Mouse (Mus musculus) forebrain, embryonic 15.5 days (tissue): ENCODE data around the gene Sgsh. TPM values are rescaled to one million over a fixed set of nuclear protein-coding genes. Genes with fewer than 3 reads are reported as not detected.
"Not testable (repeated sequence)": the region's sequence is repeated elsewhere in the genome, so short reads cannot be mapped to it uniquely, and the experiment has no call there.

Source experiments
- ATAC-seq: fragments of 200-750 bp; cut with Nextera tagmentation; replicated peaks from 2 replicates; pipeline ENCODE4 v1.8.0; 2017; ENCODE audit warnings: mild to moderate bottlenecking, moderate TSS enrichment, moderate library complexity
- H3K27ac ChIP-seq: fragments of 300-500 bp; sonication (generic); replicated peaks from 2 replicates; pipeline ENCODE4 v1.5.1; 2015; ENCODE audit warnings: mild to moderate bottlenecking, inconsistent platforms
- H3K27me3 ChIP-seq: fragments of 300-500 bp; sonication (generic); 2 replicates; pipeline ENCODE4 v1.6.1; 2015; ENCODE audit warnings: inconsistent platforms
- H3K36me3 ChIP-seq: fragments of 300-500 bp; sonication (generic); 2 replicates; pipeline ENCODE4 v1.6.1; 2015; ENCODE audit warnings: mild to moderate bottlenecking, inconsistent platforms
- H3K4me1 ChIP-seq: fragments of 300-500 bp; sonication (generic); 2 replicates; pipeline ENCODE4 v1.6.1; 2015; ENCODE audit warnings: inconsistent platforms
- H3K4me2 ChIP-seq: fragments of 300-500 bp; sonication (generic); replicated peaks from 2 replicates; pipeline ENCODE4 v1.6.1; 2015; ENCODE audit warnings: mild to moderate bottlenecking, inconsistent platforms
- H3K4me3 ChIP-seq: fragments of 300-500 bp; sonication (generic); 2 replicates; pipeline ENCODE4 v1.5.1; 2015; ENCODE audit warnings: mild to moderate bottlenecking, inconsistent platforms
- H3K9ac ChIP-seq: fragments of 300-500 bp; sonication (generic); replicated peaks from 2 replicates; pipeline ENCODE4 v1.6.1; 2015; ENCODE audit warnings: mild to moderate bottlenecking, inconsistent platforms
- H3K9me3 ChIP-seq: fragments of 300-500 bp; sonication (generic); 2 replicates; pipeline ENCODE4 v1.6.1; 2016; ENCODE audit warnings: inconsistent platforms
- WGBS: fragments of 180-500 bp; shearing (Covaris S2); methylation state at CpG from one replicate; pipeline ENCODE4 v1.1.7; 2015; ENCODE audit warnings: mixed read lengths; 5-methylcytosine and 5-hydroxymethylcytosine counted together
- polyA plus RNA-seq: library from polyadenylated mRNA; unstranded; fragments of >200 nt; fragmentation: Nextera tagmentation; extraction: Ambion mirVana; gene quantifications from 2 replicates; pipeline ENCODE4 v1.2.1, GENCODE M21; 2015

Sgsh gene
- polyA plus RNA-seq, 1 experiment from 2014 or later, result 3.0 TPM

DNA sequence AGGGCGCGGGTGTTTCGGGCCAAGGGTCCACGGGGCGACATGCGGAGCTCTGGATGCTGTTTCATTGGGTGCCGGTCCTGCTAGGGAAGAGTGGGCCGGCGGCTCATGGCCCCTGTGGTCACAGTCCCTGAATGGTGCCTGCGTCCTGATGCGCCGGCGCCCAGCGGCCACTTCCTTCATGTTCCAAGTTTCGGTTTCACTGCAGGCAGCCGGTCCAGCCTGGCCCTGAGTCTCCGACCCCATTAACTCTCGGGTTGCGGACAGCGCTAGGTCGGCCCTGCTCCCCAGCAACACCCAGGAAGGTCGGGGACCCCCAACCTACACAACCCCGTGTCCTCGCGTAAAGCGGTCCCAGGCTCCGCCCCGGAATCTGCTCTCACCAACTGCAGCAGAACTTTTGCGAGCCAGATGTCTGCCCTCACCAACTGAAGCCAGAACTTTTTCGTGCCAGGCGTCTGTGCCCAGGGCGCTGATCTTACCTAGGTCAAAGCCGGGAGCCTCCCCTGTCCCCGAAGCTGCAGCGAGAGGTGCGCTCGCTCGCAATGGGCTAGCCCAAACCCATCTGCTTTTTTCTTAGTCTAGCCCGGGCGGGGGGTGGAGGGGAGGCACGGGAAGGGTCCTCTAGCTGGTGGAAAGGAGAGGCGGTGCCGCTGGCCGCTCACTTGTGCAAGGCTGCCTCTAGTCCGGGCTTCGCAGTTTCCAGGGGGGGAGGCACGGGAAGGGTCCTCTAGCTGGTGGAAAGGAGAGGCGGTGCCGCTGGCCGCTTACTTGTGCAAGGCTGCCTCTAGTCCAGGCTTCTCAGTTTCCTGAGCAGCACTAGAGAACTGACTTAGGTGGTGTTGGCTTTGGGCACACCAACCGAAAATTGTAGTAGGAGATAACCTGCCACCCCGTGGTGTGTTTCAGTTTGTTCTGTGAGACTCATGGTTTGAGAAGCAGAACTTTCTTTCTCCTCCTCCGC is 35.2 kb upstream of the Sgsh start:
- Histone ChIP-seq H3K4me3 (peak overlapping the region; percentile 48), H3K4me1 (peaks cover 32% of the 10 kb centered on the region), H3K4me2 (peak overlapping the region; percentile 94), H3K27ac (0 out of 2 replicates have a peak overlapping the region, but pooled peaks have one; percentile 1), H3K9ac (peak overlapping the region; percentile 41), H3K27me3 (peaks cover 61% of the 10 kb centered on the region), H3K9me3 (no peaks in the 10 kb centered on the region), H3K36me3 (no peaks in the 10 kb centered on the region)
- 0 out of 2 replicates have a peak, but pooled peaks have one; percentile 29 for ATAC-seq
- 3% methylated on average over 53 of the region's 53 CpGs for WGBS

DNA sequence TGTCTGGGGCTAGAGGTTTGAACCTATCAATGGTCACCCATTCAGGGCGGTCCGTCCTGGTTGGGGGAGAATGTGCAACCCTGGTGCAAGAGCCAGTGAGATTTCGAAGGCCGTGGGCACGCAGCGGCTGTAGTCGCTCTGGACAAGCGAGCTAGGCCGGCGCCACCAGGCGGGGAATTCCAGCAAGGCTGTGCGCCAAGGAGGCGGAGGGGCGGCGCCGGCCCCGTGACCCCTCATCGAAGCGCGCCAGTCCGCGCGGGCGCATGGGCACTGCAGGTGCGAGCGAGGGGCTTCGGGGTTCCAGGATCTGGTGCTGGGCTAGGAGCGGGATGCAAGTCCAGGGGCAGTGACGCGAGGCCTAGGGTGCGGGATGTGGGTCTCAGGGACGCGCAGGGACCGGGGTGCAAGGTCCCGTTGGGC is 34.5 kb upstream of the Sgsh start:
- ATAC-seq, result peak; percentile 61; the same call in 1 of the 2 replicates
- WGBS, result under 1% methylated on average over 35 of the region's 35 CpGs
- Histone ChIP-seq H3K4me2 (peak overlapping the region; percentile 94), H3K9ac (peak overlapping the region; percentile 41), H3K4me3 (peak overlapping the region; percentile 48), H3K4me1 (peaks cover 32% of the 10 kb centered on the region), H3K9me3 (no peaks in the 10 kb centered on the region), H3K27ac (0 out of 2 replicates have a peak overlapping the region, but pooled peaks have one; percentile 1), H3K36me3 (no peaks in the 10 kb centered on the region), H3K27me3 (peaks cover 55% of the 10 kb centered on the region)

DNA sequence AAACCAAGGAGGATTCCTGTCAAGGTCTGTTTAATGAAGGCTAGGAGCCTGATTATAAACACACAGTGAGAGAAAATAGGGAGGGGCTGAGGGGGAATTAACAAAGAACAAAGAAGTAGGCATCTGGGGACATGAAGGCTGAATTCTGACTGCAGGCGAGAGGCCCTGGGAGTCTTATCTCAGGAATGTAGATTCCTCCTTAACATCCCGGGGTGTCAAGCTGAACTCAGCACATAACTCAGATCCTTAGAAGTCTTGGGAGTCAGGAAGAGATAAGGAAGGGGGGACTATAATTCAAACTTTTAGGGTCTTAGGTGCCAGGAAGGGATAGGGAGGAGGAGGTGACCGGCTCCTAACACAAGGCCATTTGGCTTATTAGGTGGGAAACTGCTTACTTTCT is 31.9 kb upstream of the Sgsh start:
- H3K4me3 ChIP-seq, H3K4me2 ChIP-seq, ATAC-seq, H3K9ac ChIP-seq, H3K27ac ChIP-seq, H3K36me3 ChIP-seq, H3K9me3 ChIP-seq: not testable (repeated sequence)
- Histone ChIP-seq H3K4me1 (peaks cover 19% of the 10 kb centered on the region), H3K27me3 (peaks cover 38% of the 10 kb centered on the region)
- WGBS, result 30% methylated on average over 3 of the region's 3 CpGs

DNA sequence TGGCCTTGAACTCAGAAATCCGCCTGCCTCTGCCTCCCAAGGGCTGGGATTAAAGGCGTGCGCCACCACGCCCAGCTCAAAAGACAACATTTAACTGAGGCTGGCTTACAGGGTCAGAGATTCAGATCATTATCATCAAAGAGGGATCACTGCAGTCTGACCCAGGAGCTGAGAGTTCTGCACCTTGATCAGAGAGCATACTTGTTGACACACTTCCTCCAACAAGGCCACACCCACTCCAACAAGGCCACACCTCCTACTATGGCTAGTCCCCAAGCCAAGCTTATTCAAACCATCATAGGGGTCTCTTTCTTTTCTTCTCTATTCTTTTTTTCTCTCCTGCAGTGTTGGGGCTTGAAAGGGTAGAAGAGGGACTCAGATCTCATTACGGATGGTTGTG is 31.0 kb upstream of the Sgsh start:
- no peaks in the 10 kb centered on the region for H3K36me3 ChIP-seq
- peaks cover 16% of the 10 kb centered on the region for H3K4me1 ChIP-seq
- H3K4me3 ChIP-seq, result no peak overlapping the region
- H3K9ac ChIP-seq, result no peak overlapping the region
- WGBS, result 93% methylated on average over 5 of the region's 5 CpGs
- ATAC-seq, result no peak
- no peaks in the 10 kb centered on the region for H3K9me3 ChIP-seq
- no peak overlapping the region for H3K27ac ChIP-seq
- no peak overlapping the region for H3K4me2 ChIP-seq
- peaks cover 29% of the 10 kb centered on the region for H3K27me3 ChIP-seq

DNA sequence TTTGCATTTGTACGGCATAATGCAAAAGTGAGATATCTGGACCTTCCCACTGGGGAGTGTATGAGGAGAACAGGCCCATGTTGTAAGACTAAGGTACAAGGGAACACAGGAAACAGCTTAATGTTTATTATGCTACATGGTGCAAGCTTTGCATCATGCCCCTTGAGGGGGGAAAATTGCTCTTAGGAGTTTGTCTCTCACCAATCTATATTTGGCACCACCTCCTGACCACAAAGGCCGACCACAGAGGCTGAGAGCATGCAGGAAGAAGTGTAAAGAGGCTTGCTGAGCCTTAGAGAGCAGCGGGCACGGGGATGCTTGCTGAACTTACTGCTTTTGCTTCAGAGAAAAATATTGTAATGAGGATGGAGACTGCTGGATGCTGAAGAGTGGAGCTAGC is 29.6 kb upstream of the Sgsh start:
- Histone ChIP-seq H3K4me2 (no peak overlapping the region), H3K4me1 (peaks cover 5% of the 10 kb centered on the region), H3K36me3 (no peaks in the 10 kb centered on the region), H3K27ac (no peak overlapping the region), H3K9me3 (no peaks in the 10 kb centered on the region), H3K4me3 (no peak overlapping the region), H3K9ac (no peak overlapping the region), H3K27me3 (peaks cover 15% of the 10 kb centered on the region; the same call in 1 of the 2 replicates)
- ATAC-seq, result no peak
- 79% methylated on average over 4 of the region's 4 CpGs for WGBS

DNA sequence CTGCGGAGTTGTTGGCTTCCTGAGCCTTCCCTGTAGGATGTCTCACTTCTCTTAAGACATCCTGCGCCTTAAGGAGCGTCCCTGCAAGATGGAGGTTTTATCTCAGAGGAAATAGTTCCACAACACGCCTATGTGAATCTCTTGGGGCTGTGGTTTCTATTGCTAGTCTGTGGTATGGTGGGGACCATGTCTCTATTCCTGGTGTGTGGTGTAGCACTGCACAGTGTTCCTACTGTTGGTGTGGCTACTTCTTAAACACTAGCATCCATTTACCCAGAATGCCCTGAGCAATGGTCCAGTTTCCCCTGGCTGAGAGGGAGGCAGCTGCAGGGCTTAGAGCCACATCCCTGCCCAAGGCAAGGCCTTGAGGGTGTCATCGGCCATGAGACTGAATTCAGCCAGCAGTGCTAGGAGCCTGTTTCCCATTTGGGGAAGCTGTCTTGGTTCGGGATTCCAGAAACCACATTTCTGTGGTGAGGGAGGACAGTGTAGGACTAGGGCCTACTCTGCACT is 27.1 kb upstream of the Sgsh start:
- H3K4me3 ChIP-seq, result no peak overlapping the region
- no peak overlapping the region for H3K9ac ChIP-seq
- H3K4me1 ChIP-seq, result no peaks in the 10 kb centered on the region
- no peaks in the 10 kb centered on the region for H3K36me3 ChIP-seq
- ATAC-seq, result no peak
- no peak overlapping the region for H3K4me2 ChIP-seq
- no peak overlapping the region for H3K27ac ChIP-seq
- no peaks in the 10 kb centered on the region for H3K27me3 ChIP-seq
- WGBS, result 76% methylated on average over 6 of the region's 6 CpGs
- H3K9me3 ChIP-seq, result no peaks in the 10 kb centered on the region

DNA sequence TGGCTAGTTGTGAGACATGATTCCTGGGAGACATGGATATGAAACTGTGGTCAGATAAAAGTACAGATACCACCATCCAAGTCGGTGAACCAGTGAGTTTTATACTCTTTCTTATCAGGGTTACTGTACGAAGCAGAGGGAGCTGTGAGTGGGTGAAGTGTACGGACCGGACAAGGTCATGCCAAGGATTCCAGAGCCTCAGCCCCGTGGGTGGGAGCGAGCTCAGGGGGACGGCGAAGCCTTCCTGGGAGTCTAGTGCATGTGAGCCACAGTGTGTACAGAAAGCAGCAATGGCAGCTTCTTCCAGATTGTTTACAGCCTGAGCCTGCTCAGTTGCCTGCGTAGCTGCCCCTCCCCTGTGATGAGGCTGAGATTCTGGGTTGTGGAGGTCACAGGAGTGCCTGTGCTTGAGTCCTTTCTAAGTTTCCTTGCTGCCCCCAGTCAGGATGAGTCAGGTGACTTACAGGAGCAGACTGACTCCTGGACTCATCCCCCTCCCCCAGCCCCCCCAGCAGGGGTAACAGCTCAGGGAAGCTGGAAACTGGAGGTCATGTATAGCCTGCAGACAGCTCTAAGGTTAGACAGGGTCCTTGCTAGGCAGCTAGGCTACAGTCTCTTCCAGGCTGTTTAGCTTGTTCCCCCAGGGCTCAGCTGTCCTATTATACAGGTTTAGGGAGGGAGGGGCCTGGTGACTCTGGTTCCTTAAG is 26.4 kb upstream of the Sgsh start:
- 87% methylated on average over 9 of the region's 9 CpGs for WGBS
- H3K27me3 ChIP-seq, result no peaks in the 10 kb centered on the region
- no peak overlapping the region for H3K4me2 ChIP-seq
- no peak for ATAC-seq
- no peak overlapping the region for H3K9ac ChIP-seq
- H3K4me3 ChIP-seq, result no peak overlapping the region
- H3K9me3 ChIP-seq, result no peaks in the 10 kb centered on the region
- no peak overlapping the region for H3K27ac ChIP-seq
- no peaks in the 10 kb centered on the region for H3K4me1 ChIP-seq
- no peaks in the 10 kb centered on the region for H3K36me3 ChIP-seq

DNA sequence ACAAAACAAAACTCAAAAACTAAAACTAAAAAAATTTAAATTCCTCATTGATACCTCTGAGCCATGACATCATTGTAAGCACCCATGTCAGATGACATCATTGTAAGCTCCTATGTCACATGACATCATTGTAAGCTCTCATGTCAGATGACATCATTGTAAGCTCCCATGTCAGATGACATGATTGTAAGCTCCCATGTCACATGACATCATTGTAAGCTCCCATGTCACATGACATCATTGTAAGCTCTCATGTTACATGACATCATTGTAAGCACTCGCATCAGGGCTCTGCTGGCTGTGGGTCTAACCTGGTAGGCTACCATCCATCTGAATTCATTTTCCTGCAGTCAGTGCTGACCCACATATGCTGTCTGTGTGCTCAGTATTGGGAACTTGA is 23.2 kb upstream of the Sgsh start:
- Histone ChIP-seq H3K9me3 (no peaks in the 10 kb centered on the region), H3K27ac (no peak overlapping the region)
- 94% methylated on average over 1 of the region's 1 CpGs for WGBS

DNA sequence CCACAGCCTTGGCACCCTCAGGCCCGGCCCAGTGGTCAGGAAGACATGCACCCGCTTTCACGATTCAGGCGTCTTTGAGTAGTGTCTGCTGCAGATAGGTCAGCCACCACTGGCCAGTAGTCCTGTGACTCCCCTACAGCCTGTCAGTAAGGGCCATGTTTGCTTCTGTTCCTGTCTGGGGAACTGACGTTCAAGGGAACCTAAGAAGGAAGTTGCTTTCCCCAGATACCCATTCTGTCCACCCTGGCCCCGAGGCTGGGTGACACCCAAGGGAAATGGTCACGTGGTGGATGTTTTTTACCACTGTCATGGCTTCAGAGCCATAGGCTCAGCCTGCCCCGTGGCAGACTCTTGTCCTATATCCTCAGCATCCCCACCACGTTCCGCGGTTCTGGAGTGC is 22.0 kb upstream of the Sgsh start:
- no peak for ATAC-seq
- Histone ChIP-seq H3K27me3 (no peaks in the 10 kb centered on the region), H3K9ac (no peak overlapping the region), H3K4me1 (no peaks in the 10 kb centered on the region), H3K36me3 (no peaks in the 10 kb centered on the region), H3K4me2 (no peak overlapping the region), H3K9me3 (no peaks in the 10 kb centered on the region), H3K27ac (no peak overlapping the region), H3K4me3 (no peak overlapping the region)
- WGBS, result 95% methylated on average over 11 of the region's 11 CpGs

More for the DNA sequence above, 23.2 kb upstream of the Sgsh start:
- Histone ChIP-seq H3K4me1 (no peaks in the 10 kb centered on the region), H3K36me3 (no peaks in the 10 kb centered on the region), H3K4me2 (no peak overlapping the region), H3K27me3 (no peaks in the 10 kb centered on the region), H3K9ac (no peak overlapping the region), H3K4me3 (no peak overlapping the region)
- no peak for ATAC-seq

DNA sequence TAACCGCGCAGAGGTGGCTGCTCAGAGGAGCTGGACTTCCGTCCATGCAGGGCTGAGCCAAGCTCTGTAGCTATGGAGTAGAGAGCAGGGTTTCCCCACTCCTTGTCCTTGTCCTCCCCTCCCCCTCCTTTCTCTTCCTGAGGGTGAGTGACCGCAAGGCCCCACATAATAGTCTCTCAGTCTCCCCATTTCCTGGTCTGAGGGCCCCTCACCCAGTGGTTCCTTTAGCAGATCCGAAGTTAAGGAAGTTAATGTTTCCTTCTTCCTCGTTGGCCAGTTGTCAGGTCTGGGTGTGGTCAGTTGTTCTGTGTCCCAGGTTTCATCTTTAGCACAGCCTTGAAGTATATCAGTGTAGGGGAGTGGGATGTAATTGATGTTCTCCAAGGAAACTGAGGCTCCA is 20.1 kb upstream of the Sgsh start:
- no peak overlapping the region for H3K27ac ChIP-seq
- ATAC-seq, result no peak

DNA sequence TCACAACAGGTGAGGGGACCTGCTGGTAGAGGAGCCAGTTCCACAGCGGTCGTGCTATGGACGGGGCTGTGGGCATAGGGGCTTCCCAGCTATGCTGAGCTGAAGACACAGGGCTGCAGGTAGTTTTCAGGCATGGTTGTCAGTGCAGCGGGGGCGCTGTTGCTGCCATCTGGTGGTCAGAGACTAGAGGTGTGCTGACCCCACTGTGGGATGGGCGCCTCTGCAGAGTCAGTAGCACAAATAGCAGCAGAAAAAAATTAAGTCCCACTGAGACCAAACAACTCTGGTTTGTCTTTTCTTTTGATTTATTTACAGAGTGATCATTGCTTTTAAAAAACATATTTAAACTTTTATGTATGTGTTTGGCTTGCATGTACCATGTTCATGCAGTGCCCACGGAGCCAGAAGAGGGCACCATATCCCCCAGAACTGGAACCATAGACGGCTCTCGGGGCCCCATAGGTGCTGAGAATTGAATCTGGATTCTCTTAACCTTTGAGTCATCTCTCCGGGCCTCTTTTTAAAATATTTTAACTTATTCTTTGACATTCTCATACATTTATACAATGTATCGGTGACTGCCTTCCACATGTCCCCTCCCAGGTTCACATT is 8.3 kb upstream of the Sgsh start:
- WGBS, result 26% methylated on average over 11 of the region's 11 CpGs
- no peak overlapping the region for H3K27ac ChIP-seq

More for the DNA sequence above, 20.1 kb upstream of the Sgsh start:
- Histone ChIP-seq H3K27me3 (no peaks in the 10 kb centered on the region), H3K9ac (no peak overlapping the region), H3K4me2 (no peak overlapping the region), H3K4me3 (no peak overlapping the region), H3K9me3 (no peaks in the 10 kb centered on the region), H3K36me3 (no peaks in the 10 kb centered on the region), H3K4me1 (no peaks in the 10 kb centered on the region)
- WGBS, result 84% methylated on average over 6 of the region's 6 CpGs

More for the DNA sequence above, 8.3 kb upstream of the Sgsh start:
- Histone ChIP-seq H3K9me3 (no peaks in the 10 kb centered on the region), H3K36me3 (no peaks in the 10 kb centered on the region), H3K4me3 (peak overlapping the region; percentile 8), H3K4me1 (peaks cover 5% of the 10 kb centered on the region; the same call in 1 of the 2 replicates), H3K27me3 (no peaks in the 10 kb centered on the region), H3K9ac (no peak overlapping the region), H3K4me2 (peak overlapping the region; percentile 37)
- peak; percentile 68 for ATAC-seq
